Mouse (Mus musculus): ENCODE measurements at regions not wholly inside any gene's neighbourhood (a gene's known extent, or its start where the extent isn't known, plus 50 kb on each side); places are given as distances from the start of the nearest gene placed in this dataset.
A peak's percentile ranks its signal among the peaks of the same experiment; 100 is the strongest.

- Histone ChIP-seq H3K4me1 (ENCODE audit: control insufficient read depth, insufficient read depth, low read length) (no peaks in the 10 kb centered on the region), H3K27ac (replicated peaks; ENCODE audit: insufficient read depth, low read depth, low read length) (no peak overlapping the region), H3K79me2 (ENCODE audit: control insufficient read depth, insufficient read depth, low read length) (no peaks in the 10 kb centered on the region), H3K4me3 (ENCODE audit: insufficient read depth, low read depth, low read length) (no peak overlapping the region), H3K9ac (ENCODE audit: low read depth, low read length) (no peak overlapping the region), H3K27me3 (ENCODE audit: control insufficient read depth, insufficient read depth, low read length) (no peaks in the 10 kb centered on the region), H3K36me3 (ENCODE audit: control insufficient read depth, insufficient read depth, low read length) (no peaks in the 10 kb centered on the region)
- DNase-seq (ENCODE audit: extremely low read depth, low read depth, low spot score), result no peak
- 65% methylated on average over 1 of the region's 1 CpGs for WGBS
- TF ChIP-seq POLR2A (IDR thresholded peaks at IDR 0.05; ENCODE audit: extremely low read depth, insufficient read depth, low read length) (no peak), CTCF (IDR thresholded peaks at IDR 0.05; ENCODE audit: low read depth, low read length) (no peak)
These were observed 766.9 kb upstream of the Luzp2 start for GRCm38 (mm10) chr7:54068271-54068851.

GRCm38 (mm10) chr7:54116951-54117350 lies 718.3 kb upstream of the Luzp2 start:
- Histone ChIP-seq H3K4me3 (ENCODE audit: insufficient read depth, low read depth, low read length) (no peak overlapping the region), H3K27ac (replicated peaks; ENCODE audit: insufficient read depth, low read depth, low read length) (no peak overlapping the region), H3K27me3 (ENCODE audit: control insufficient read depth, insufficient read depth, low read length) (no peaks in the 10 kb centered on the region), H3K36me3 (ENCODE audit: control insufficient read depth, insufficient read depth, low read length) (no peaks in the 10 kb centered on the region), H3K9ac (ENCODE audit: low read depth, low read length) (no peak overlapping the region), H3K4me1 (ENCODE audit: control insufficient read depth, insufficient read depth, low read length) (no peaks in the 10 kb centered on the region), H3K79me2 (ENCODE audit: control insufficient read depth, insufficient read depth, low read length) (no peaks in the 10 kb centered on the region)
- TF ChIP-seq POLR2A (IDR thresholded peaks at IDR 0.05; ENCODE audit: extremely low read depth, insufficient read depth, low read length) (no peak), CTCF (IDR thresholded peaks at IDR 0.05; ENCODE audit: low read depth, low read length) (no peak)
- no peak for DNase-seq (ENCODE audit: extremely low read depth, low read depth, low spot score)
- WGBS, result 67% methylated on average over 1 of the region's 1 CpGs

- 68% methylated on average over 1 of the region's 1 CpGs for WGBS
- Histone ChIP-seq H3K4me3 (ENCODE audit: insufficient read depth, low read depth, low read length) (no peak overlapping the region), H3K79me2 (ENCODE audit: control insufficient read depth, insufficient read depth, low read length) (no peaks in the 10 kb centered on the region)
These were observed 696.3 kb upstream of the Luzp2 start for GRCm38 (mm10) chr7:54138988-54139387.

GRCm38 (mm10) chr7:54150855-54151254 lies 684.4 kb upstream of the Luzp2 start:
- H3K4me3 ChIP-seq (ENCODE audit: insufficient read depth, low read depth, low read length), result no peak overlapping the region
- no peak overlapping the region for H3K27ac ChIP-seq (replicated peaks; ENCODE audit: insufficient read depth, low read depth, low read length)
- no peak overlapping the region for H3K9ac ChIP-seq (ENCODE audit: low read depth, low read length)
- no peak for DNase-seq (ENCODE audit: extremely low read depth, low read depth, low spot score)
- H3K79me2 ChIP-seq (ENCODE audit: control insufficient read depth, insufficient read depth, low read length), result no peaks in the 10 kb centered on the region
- TF ChIP-seq POLR2A (IDR thresholded peaks at IDR 0.05; ENCODE audit: extremely low read depth, insufficient read depth, low read length) (no peak), CTCF (IDR thresholded peaks at IDR 0.05; ENCODE audit: low read depth, low read length) (no peak)
- no peaks in the 10 kb centered on the region for H3K36me3 ChIP-seq (ENCODE audit: control insufficient read depth, insufficient read depth, low read length)
- H3K27me3 ChIP-seq (ENCODE audit: control insufficient read depth, insufficient read depth, low read length), result no peaks in the 10 kb centered on the region
- no peaks in the 10 kb centered on the region for H3K4me1 ChIP-seq (ENCODE audit: control insufficient read depth, insufficient read depth, low read length)

More at GRCm38 (mm10) chr7:54138988-54139387, 696.3 kb upstream of the Luzp2 start:
- DNase-seq (ENCODE audit: extremely low read depth, low read depth, low spot score), result no peak
- Histone ChIP-seq H3K27ac (replicated peaks; ENCODE audit: insufficient read depth, low read depth, low read length) (no peak overlapping the region), H3K36me3 (ENCODE audit: control insufficient read depth, insufficient read depth, low read length) (no peaks in the 10 kb centered on the region), H3K4me1 (ENCODE audit: control insufficient read depth, insufficient read depth, low read length) (no peaks in the 10 kb centered on the region), H3K27me3 (ENCODE audit: control insufficient read depth, insufficient read depth, low read length) (no peaks in the 10 kb centered on the region), H3K9ac (ENCODE audit: low read depth, low read length) (no peak overlapping the region)
- TF ChIP-seq POLR2A (IDR thresholded peaks at IDR 0.05; ENCODE audit: extremely low read depth, insufficient read depth, low read length) (no peak), CTCF (IDR thresholded peaks at IDR 0.05; ENCODE audit: low read depth, low read length) (no peak)

GRCm38 (mm10) chr7:54200001-54200400 lies 635.3 kb upstream of the Luzp2 start:
- H3K79me2 ChIP-seq (ENCODE audit: control insufficient read depth, insufficient read depth, low read length), result no peaks in the 10 kb centered on the region
- DNase-seq (ENCODE audit: extremely low read depth, low read depth, low spot score), result peak; percentile 78
- H3K36me3 ChIP-seq (ENCODE audit: control insufficient read depth, insufficient read depth, low read length), result no peaks in the 10 kb centered on the region

More at GRCm38 (mm10) chr7:54200001-54200400, 635.3 kb upstream of the Luzp2 start:
- Histone ChIP-seq H3K4me3 (ENCODE audit: insufficient read depth, low read depth, low read length) (no peak overlapping the region), H3K4me1 (ENCODE audit: control insufficient read depth, insufficient read depth, low read length) (no peaks in the 10 kb centered on the region), H3K9ac (ENCODE audit: low read depth, low read length) (no peak overlapping the region), H3K27me3 (ENCODE audit: control insufficient read depth, insufficient read depth, low read length) (no peaks in the 10 kb centered on the region), H3K27ac (replicated peaks; ENCODE audit: insufficient read depth, low read depth, low read length) (no peak overlapping the region)
- TF ChIP-seq POLR2A (IDR thresholded peaks at IDR 0.05; ENCODE audit: extremely low read depth, insufficient read depth, low read length) (no peak), CTCF (IDR thresholded peaks at IDR 0.05; ENCODE audit: low read depth, low read length) (no peak)
